Mouse (Mus musculus) heart, postnatal 10 days (tissue): Measurements from ENCODE around the gene Abcb9. TPM values are rescaled to one million over a fixed set of nuclear protein-coding genes. Genes with fewer than 3 reads are reported as not detected.
A peak's percentile ranks its signal among the peaks of the same experiment; 100 is the strongest.

Experiments used
- DNase-seq, 2 experiments: peaks; one replicate each; pipeline ENCODE4 v3.0.0; 2021
- intact Hi-C: fragments of 180-260 bp; cut with DNase I; formaldehyde crosslinking; loops from one replicate; pipeline ENCODE4 v1.15.1; 2025
- total RNA-seq, 2 experiments: library from RNA; stranded (reverse); gene quantifications; 2 replicates each; pipeline ENCODE4 v1.2.3; 2021

Abcb9 gene
- total RNA-seq, 2 experiments from 2014 or later: 6.5 to 6.7 TPM

DNA sequence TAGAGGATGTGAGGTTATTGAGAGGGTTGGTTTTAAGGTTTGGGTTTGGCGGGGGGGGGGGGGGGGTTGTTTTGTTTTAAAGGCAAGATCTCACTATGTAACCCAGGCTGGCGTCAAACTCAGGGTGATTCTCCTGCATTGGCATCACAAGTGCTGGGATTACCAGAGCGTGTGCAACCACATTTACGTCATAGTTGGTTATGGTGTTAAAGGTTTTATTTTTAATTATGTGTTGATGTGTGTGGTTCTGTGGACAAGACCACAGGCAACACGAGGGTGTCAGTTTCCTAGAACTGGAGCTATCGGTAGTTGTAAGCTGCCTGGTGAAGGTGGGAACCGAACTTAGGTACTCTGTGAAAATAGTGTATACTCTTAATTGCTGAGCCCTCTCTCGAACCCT lies 59.8 kb downstream of the Abcb9 start:
- no peak for DNase-seq
- intact Hi-C loops: no loop called here

- intact Hi-C loops: no loop called here
- no peak for DNase-seq
These were observed 60.2 kb downstream of the Abcb9 start for GRCm38 (mm10) chr5:124035406-124035805.

DNA sequence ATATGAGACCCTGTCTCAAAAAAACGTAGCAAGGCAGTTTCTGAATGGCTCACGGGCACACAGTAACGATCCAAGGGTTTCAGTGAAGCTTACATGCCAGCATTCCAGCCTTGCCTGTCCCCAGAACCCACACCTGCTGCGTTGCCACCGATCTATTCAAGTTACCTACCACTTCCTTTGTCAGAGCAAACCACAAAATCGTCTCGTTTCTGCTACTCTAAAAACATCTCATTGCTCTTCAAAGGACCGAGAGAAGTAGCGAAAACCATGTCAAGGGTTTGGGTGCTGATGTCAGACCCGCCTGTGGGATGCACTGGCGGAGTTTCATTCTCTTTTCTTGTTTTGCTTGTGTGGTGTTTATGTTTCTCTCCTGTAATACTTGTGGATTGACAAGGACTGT lies 61.1 kb downstream of the Abcb9 start:
- DNase-seq: no peak
- intact Hi-C loops: no loop called here

DNA sequence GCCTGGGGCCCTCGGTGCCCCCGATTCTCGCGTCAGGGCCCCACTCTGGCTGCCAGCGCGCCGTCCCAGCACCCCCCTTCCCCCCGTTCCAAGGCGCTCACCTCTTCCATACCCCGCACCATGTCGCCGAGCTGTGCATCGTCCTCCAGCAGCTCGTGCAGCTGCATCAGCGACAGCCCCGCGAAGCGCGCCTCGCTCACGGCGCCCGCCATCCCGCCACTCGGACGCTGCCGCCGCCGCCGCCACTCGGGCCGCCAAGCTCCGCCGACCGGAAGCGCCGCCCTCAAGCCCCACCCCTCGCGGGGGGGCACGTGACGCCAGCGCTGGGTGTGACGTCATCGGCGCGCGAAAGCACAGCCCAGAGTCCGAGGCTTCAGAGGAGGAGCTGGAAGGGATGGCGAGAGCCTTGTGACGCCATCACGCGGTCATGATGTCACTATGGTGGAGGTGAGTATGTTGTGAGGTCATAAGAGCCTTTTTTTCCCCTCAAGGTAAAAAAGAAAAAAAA lies 63.5 kb downstream of the Abcb9 start, which contains the start of gene Vps37b:
Gene Vps37b (minus strand): TSS at position 270 of the 508 bp plus-strand sequence.
- intact Hi-C loops: no loop called here
- DNase-seq: peak; percentile 91 to 95

DNA sequence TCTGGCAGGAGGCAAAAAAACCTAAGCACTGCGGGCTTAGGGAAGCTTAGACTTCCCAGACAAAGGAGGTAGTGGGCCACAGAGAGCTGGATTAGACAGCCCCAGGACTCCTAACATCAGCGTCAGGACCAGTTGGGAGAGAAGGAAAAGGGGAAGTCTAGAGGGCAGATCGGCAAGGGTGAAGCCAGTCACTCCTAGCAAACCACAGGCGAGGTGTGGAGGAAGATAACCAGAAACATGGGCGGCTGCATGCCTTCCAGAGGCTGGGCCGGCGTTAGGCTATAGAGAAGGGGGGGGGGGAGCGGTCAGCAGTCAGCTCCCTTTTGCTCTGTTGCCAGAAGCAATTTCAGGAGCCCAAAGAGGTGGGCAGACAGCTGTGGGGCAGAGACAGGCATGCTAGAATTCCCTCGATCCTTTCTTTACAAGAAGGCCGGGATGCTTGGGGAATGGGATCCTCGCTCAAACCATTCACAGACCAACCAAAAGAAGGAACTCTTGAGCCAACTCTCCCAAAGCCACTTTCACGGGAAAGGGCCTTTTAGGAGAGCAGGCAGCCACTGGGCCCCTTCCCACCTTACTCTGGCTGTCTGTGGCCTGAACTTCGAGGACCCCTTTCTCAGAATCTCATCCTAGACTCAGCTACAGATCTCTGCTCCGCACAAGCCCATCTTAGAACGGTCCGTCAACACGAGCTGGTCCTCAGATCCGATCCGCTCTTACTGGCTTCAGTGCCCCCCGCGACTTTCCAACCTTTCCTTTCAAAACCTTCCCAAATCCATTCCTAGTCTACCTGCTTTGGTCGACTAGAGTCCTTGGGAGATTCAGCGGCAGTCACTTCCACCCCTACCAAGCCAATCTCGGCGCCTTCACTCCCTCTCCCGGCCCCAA lies 64.3 kb downstream of the Abcb9 start:
- DNase-seq: peak; percentile 48 to 54
- intact Hi-C loops: loop anchor here (2.0 kb wide), 2 partner anchors 19 to 31 kb away; no protein-coding TSS in a partner anchor

GRCm38 (mm10) chr5:124030386-124031067 lies 65.1 kb downstream of the Abcb9 start:
- intact Hi-C loops: loop anchor here (2.0 kb wide), 2 partner anchors 18 to 30 kb away; no protein-coding TSS in a partner anchor
- DNase-seq: no peak

- intact Hi-C loops: loop anchor here (2.0 kb wide), 2 partner anchors 17 to 29 kb away; no protein-coding TSS in a partner anchor
- no peak for DNase-seq
These were observed 66.2 kb downstream of the Abcb9 start for GRCm38 (mm10) chr5:124029220-124030035.

DNA sequence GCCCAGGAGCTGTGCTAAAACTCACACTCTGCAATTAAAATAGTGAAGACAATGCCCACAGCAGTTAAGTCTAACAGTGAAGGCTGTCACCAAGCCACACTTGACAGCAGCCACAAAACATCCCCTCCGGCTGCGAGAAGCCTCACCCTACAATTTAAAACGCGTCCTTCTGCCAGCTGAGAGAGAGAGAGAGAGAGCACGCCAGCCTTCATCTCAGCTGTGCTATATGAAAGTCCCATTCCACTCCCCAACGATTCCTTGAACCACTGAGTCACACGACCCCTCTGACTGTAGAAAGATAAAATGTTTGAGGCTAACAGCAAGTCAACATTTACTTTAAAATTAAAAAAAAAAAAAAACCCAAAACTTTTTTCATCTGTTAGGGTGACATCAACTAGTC lies 66.9 kb downstream of the Abcb9 start:
- intact Hi-C loops: no loop called here
- DNase-seq: no peak

GRCm38 (mm10) chr5:124027702-124028470 lies 67.7 kb downstream of the Abcb9 start:
- no peak for DNase-seq

DNA sequence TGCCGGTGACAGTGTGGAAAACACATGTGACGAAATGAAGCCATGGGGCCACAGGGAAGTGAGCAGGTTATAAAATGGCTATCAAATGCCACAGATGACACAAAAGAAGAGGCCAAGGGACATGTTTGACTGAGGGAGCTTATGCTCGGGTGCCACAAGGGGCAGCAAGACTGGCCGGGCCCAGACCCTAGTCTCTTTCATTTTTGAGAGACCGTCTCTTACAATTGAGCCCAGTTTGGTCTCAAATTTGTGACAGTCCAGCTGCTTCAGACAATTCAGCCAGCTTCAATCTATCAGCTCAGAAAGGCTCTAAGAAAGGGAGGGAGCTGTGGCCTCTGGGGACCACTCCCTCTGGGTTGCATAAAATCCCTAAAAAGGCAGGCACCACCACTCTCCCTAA lies 69.0 kb downstream of the Abcb9 start:
- DNase-seq: no peak
- intact Hi-C loops: no loop called here

More at GRCm38 (mm10) chr5:124027702-124028470, 67.7 kb downstream of the Abcb9 start:
- intact Hi-C loops: no loop called here

GRCm38 (mm10) chr5:124025587-124026441 lies 69.8 kb downstream of the Abcb9 start:
- intact Hi-C loops: no loop called here
- DNase-seq: peak; percentile 76

GRCm38 (mm10) chr5:124025146-124025545 lies 70.5 kb downstream of the Abcb9 start:
- intact Hi-C loops: no loop called here
- no peak for DNase-seq

GRCm38 (mm10) chr5:124024677-124025076 lies 70.9 kb downstream of the Abcb9 start:
- DNase-seq: peak in 1 of 2 experiments; percentile 55
- intact Hi-C loops: no loop called here

- intact Hi-C loops: no loop called here
- DNase-seq: no peak
These were observed 73.2 kb downstream of the Abcb9 start for GRCm38 (mm10) chr5:124022365-124022764.

GRCm38 (mm10) chr5:124021701-124022100 lies 73.9 kb downstream of the Abcb9 start:
- DNase-seq: no peak
- intact Hi-C loops: no loop called here

- intact Hi-C loops: no loop called here
- no peak for DNase-seq
These were observed 74.5 kb downstream of the Abcb9 start for GRCm38 (mm10) chr5:124021148-124021547.

GRCm38 (mm10) chr5:124019348-124020216 lies 76.0 kb downstream of the Abcb9 start:
- peak; percentile 83 to 85 for DNase-seq
- intact Hi-C loops: no loop called here

- DNase-seq: no peak
- intact Hi-C loops: no loop called here
These were observed 76.9 kb downstream of the Abcb9 start for GRCm38 (mm10) chr5:124018651-124019050.
